Mouse (Mus musculus): ENCODE data around the gene Gm2115.

The Gm2115 gene

GRCm38 (mm10) chr7:84587101-84587783 lies 58.5 kb downstream of the Gm2115 start:
- DNase-seq, result no peak

DNA sequence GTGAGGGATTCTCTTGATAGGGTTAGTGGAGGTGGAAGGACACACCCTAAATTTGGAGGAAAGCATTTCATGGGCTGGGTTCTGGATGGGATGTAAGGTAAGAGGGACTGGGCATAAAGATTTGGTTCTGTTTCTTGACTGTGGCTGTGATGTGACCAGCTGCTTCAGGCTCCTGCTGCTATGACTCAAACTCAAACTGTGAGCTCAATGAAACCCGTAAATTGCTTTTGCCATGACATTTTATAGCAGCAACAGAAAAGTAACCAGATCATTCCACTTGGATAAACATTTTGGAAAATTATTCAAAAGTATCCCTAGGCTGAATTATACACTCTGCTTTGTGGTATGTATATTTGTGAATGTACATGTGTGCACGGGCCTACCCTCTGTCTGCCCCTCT lies 61.9 kb downstream of the Gm2115 start:
- DNase-seq, result no peak

DNA sequence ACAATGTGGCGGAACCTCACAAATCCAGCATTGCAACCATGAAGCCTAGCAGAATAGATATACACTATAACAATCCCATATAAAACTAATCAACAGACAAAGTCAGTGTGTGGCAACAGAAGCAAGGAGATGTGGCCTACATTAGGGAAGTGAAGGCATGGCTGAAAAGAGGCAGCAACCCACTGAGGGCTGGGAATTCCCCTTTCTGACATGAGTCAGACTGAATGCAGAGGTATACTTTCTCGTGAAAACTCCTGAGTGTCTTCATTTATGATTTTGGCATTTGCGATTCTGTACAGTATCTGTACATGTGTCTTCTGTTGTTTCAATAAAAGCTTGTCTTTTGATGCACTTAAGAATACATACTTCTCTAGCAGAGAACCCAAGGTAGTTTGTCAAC lies 62.6 kb downstream of the Gm2115 start:
- no peak for DNase-seq

DNA sequence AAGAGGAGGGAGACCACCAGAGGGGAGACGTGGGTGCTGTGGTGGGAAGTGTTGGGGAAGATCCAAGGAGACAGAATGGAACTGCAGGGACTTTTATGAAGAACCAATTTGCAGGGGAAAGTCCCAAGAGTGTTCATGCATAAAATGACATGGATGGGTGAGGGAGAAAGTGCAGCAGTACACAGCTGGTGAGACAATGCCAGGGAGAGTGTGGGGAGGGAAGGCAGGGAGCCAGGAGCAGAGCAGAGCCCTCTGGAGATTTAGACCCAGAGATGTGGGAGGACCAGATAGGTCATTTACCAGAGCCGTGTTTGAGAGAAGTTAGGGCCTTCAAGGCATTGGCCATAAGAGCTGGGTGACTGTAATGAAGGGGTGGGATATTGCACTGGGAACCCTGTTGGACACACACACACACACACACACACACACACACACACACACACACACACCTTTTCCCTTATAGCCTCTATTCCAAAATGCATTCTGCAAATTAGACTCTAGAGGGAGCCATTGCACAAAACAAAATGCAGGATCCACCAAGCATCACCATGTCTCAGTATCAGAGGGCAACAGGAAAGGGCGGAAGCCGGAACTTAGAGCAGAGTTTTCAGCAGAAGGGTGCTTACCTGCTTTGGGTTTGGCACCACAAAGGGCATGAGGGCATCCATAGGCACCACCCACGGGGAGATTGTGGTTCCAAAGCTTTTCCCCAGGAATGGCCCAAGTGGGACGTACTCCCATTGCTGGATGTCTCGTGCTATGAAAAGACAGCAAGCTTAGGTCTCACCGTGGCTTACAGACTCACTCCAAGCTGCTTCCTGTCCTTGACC lies 65.5 kb downstream of the Gm2115 start:
- peak; percentile 49 for DNase-seq

- DNase-seq, result no peak
Measured at GRCm38 (mm10) chr7:84594917-84595303, 66.2 kb downstream of the Gm2115 start.

GRCm38 (mm10) chr7:84596002-84596401 lies 67.2 kb downstream of the Gm2115 start:
- no peak for DNase-seq

DNA sequence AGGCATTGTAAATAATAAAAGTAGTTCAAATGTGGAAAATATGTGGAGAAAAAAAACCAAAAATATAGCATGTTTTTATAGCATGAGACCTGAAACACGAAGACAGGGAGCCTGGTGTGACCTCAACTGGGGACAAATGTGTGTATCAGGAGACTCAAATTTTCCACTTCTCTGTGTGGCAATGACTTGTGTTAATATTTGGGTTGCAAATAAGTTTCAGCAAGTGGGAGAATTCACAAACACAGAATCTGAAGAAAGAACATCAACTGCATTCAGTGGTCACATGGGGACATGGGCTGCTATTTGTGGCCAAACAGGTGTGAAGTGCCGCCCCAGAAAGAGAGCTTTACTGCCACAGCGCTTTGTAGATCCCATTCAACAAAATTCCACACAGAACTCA lies 67.9 kb downstream of the Gm2115 start:
- no peak for DNase-seq

DNA sequence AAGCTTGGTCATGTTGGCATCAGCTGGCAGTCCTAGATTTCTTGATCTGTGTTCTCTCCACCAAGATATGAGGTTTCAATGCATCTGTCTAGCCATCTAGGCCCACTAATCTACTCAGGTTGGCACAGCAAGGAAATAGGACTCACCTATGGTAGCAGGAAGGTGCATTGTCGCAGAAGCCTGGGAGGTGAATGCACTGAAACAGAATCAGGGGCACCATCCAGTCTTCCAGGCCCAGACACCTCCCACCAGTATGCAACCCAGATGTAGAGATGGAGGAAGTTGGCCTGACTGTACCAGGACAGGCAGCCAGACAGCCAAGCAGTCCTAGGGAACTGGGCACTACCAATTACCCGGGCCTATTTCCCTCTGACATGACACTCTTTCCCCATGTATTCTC lies 71.9 kb downstream of the Gm2115 start:
- DNase-seq, result no peak

GRCm38 (mm10) chr7:84601331-84601730 lies 72.6 kb downstream of the Gm2115 start:
- no peak for DNase-seq

GRCm38 (mm10) chr7:84604501-84604900 lies 75.7 kb downstream of the Gm2115 start:
- DNase-seq, result peak; percentile 3

GRCm38 (mm10) chr7:84605033-84605687 lies 76.4 kb downstream of the Gm2115 start:
- DNase-seq, result no peak

GRCm38 (mm10) chr7:84605704-84606292 lies 77.0 kb downstream of the Gm2115 start:
- DNase-seq, result peak; percentile 44

- no peak for DNase-seq
Measured at GRCm38 (mm10) chr7:84606293-84606749, 77.6 kb downstream of the Gm2115 start, which contains the start of gene Fah. Fah (minus strand) TSS chr7:84606722.

DNA sequence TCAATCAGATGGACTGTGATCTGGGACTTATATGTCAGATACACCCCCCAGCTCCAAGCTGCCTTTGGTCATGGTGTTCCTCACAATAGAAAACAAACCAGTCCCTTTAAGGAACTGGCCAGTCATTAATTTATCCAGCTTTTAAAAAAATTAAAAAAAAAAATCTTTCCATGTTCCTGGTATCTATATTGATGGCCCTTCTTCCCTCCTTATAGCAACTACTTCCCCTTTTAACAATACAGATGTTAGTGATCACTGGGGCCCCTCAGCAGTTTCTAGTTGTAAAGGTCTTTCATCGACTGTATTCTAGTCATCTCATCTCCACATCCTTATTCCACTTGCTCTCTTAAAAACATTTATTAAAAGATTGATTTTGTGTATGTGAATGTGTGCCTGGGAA lies 82.9 kb downstream of the Gm2115 start:
- DNase-seq, result no peak

DNA sequence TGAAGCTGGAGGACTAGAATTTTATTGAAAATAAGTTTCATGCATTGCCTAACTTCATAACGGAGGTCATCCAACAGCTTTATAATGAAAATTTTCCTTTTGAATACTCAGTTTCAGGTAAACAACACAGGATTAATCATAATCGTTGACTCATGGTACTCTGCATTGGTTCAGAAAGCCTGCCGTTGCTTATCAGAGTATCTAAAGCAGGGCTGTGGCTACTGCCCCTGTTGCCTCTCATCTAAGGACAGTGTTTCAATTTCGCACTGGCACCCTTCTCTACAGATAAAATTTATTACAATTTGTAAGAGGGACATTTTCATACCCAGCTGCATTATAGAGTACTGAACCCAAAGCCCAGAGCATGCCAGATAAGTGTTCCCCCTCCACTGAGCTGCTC lies 83.7 kb downstream of the Gm2115 start:
- no peak for DNase-seq

DNA sequence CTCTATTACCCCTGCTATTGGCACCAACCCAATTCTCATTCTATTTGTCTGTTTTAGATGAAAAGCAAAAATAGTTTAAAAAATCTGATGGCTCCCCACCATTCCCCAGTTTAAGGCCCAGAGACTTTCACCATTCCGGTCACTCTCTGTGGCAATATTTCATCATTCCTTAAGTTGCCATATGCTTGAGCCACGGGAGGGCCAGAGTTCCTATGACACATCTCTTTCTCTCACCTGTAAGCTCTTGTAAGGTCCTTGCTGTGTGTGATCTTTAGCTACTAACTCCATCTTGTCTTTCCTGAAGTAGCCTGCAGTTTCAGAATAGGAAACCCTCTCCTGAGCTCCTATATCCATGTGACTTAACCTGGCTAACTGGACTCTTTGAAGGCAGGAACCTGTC lies 90.2 kb downstream of the Gm2115 start:
- no peak for DNase-seq

DNA sequence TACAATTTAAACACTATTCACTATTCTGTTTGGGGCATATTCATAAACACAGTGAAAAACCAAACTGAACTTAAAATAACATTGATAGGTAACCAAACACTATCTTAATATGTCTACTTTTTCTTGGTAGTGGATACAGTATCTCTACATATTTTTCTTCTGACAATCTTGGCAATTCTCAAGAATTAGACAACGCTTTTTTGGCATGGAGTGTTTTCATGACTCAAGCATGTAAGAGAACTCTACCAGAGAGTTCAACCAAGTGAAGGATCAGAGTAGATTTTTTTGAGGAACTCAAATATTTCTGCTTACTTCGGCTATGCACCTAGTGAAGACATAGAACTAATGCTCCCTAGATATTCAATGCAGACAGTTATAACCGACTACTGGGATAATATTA lies 92.2 kb downstream of the Gm2115 start:
- no peak for DNase-seq

- DNase-seq, result no peak
Measured at GRCm38 (mm10) chr7:84623718-84624117, 95.0 kb downstream of the Gm2115 start.

DNA sequence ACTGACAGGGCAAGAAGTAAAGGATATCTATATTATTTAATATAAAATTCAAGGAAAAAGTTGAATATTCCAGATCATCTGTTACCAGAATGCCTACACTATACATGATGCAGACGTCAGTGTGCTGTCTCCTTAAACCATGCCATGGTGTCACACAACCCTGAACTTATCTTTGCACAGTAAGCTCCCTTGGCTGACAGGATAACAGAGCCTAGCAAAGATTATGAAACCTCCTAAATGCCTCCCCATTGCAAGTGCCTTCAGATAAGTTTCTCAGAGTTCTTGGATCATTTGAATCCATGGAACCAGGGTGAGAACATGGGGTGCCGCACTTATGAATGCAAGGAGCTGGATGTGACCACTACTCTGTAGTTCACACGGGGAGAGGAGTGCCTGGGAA lies 103.1 kb downstream of the Gm2115 start:
- DNase-seq, result no peak
